In genomic region chr8:123441788-123442187, GRCm38 (mm10) we compare ENCODE assay signal across 33 mouse cellular contexts. TPM values are rescaled to one million over a fixed set of nuclear protein-coding genes. Genes with fewer than 3 reads are reported as not detected.
"Had no signal": no experiment of that assay in that cellular context is flagged by ENCODE, and none has a peak within 500 bp of the region (broad histone marks: within the 10 kb centered on the region; RNA-seq: fewer than 3 reads in every experiment).

No protein-coding gene starts in this region.

- H3K27me3 ChIP-seq: heart, embryonic 13.5 days; heart, embryonic 15.5 days; hindbrain, embryonic 13.5 days; hindbrain, embryonic 15.5 days; intestine, embryonic 15.5 days; limb, embryonic 12.5 days; liver, embryonic 12.5 days had no signal

- H3K36me3 ChIP-seq: heart, embryonic 13.5 days; heart, embryonic 15.5 days; hindbrain, embryonic 15.5 days; intestine, embryonic 15.5 days; liver, embryonic 12.5 days had no signal

- H3K4me3 ChIP-seq: gastrocnemius, adult 2 months; heart, adult 2 months; heart, embryonic 13.5 days; heart, embryonic 15.5 days; hindbrain, embryonic 13.5 days; layer of hippocampus, adult 2 months; left cerebral cortex, adult 2 months; limb, embryonic 10.5 days had no signal

- DNase-seq: gastrocnemius, adult 2 months; gastrocnemius, postnatal 10 days; gastrocnemius, postnatal 25 days; heart, adult 11 months; heart, adult 2 months; heart, postnatal 14 days; heart, postnatal 36 days; kidney, adult 18-20 months; kidney, adult 8-10 months; kidney, postnatal 10 days; kidney, postnatal 25 days; kidney, postnatal 4 days had no signal

- H3K27ac ChIP-seq: heart, adult 2 months; heart, embryonic 13.5 days; heart, embryonic 15.5 days; hindbrain, embryonic 13.5 days; hindbrain, embryonic 15.5 days; intestine, embryonic 15.5 days; layer of hippocampus, adult 2 months; left cerebral cortex, adult 2 months; limb, embryonic 10.5 days; limb, embryonic 12.5 days; liver, embryonic 12.5 days; liver, embryonic 14.5 days had no signal

- H3K9ac ChIP-seq: heart, embryonic 13.5 days; hindbrain, embryonic 13.5 days; hindbrain, embryonic 15.5 days; intestine, embryonic 15.5 days; liver, embryonic 12.5 days; liver, embryonic 14.5 days had no signal

- H3K9me3 ChIP-seq: heart, embryonic 13.5 days; heart, embryonic 15.5 days; hindbrain, embryonic 13.5 days; hindbrain, embryonic 15.5 days; intestine, embryonic 15.5 days; limb, embryonic 10.5 days; limb, embryonic 12.5 days; liver, embryonic 12.5 days had no signal

RNA-seq across cellular contexts. Expression of gene Tubb3, which starts 30.6 kb away (rescaled TPM):
- total RNA-seq: gastrocnemius, adult 2 months; gastrocnemius, postnatal 25 days; liver, adult 2 months had no signal
- polyA plus RNA-seq: liver, adult 2 months had no signal

RNA-seq across cellular contexts. Expression of gene Mc1r, which starts 34.9 kb away (rescaled TPM):
- total RNA-seq: gastrocnemius, adult 2 months; gastrocnemius, postnatal 10 days; gastrocnemius, postnatal 25 days; heart, adult 2 months; heart, postnatal 14 days; heart, postnatal 36 days; hematopoietic stem cell, adult 5-6 weeks; hindbrain, postnatal 0 days; layer of hippocampus, adult 2 months; liver, adult 2 months had no signal
- polyA plus RNA-seq: gonadal fat pad, adult 2 months; heart, adult 2 months; heart, embryonic 11.5 days; heart, embryonic 13.5 days; heart, embryonic 15.5 days; heart, postnatal 0 days; inflammation-experienced regulatory T-cells, adult 6 months; intestine, postnatal 0 days; kidney, embryonic 14.5 days; kidney, embryonic 16.5 days; limb, embryonic 10.5 days; limb, embryonic 12.5 days; liver, adult 2 months; liver, embryonic 12.5 days had no signal
